Mouse (Mus musculus): ENCODE results near the gene Sptbn1.
A peak's percentile ranks its signal among the peaks of the same experiment; 100 is the strongest.

Gene Sptbn1

DNA sequence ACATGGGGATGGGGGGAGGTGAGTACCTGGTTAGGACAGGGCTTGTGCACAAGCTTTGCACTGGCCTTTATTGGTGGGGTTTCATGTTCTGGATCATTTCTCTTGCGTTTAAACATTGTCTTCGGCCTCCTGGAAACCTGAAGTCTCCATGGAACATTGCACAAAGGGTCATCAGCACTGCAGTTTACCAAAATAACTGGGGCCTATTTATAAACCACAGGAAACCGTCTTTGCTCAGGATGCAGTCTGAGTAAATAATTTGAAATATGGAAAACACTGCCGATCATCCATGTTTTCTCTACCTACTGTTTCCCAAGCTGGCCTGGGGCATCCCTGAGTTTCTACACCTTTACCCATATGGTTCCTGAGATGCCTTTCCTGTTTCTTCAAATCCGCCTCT is 13.1 kb upstream of the Sptbn1 start:
- Histone ChIP-seq H3K27me3 (ENCODE audit: insufficient read depth, low read length) (no peaks in the 10 kb centered on the region), H3K4me3 (replicated peaks; ENCODE audit: low read length) (no peak overlapping the region), H3K9me3 (ENCODE audit: low read length) (no peaks in the 10 kb centered on the region), H3K4me1 (replicated peaks; ENCODE audit: low read depth, low read length) (peaks cover 12% of the 10 kb centered on the region), H3K36me3 (ENCODE audit: insufficient read depth, low read length) (no peaks in the 10 kb centered on the region)
- no peak for TF ChIP-seq CTCF (conservative IDR thresholded peaks at IDR 0.05; ENCODE audit: low read length)
- TF ChIP-seq POU5F1 (IDR thresholded peaks at IDR 0.05; ENCODE audit: borderline replicate concordance, low read length): no peak
- TF ChIP-seq NANOG (IDR thresholded peaks at IDR 0.05; ENCODE audit: borderline replicate concordance, low read length): no peak

DNA sequence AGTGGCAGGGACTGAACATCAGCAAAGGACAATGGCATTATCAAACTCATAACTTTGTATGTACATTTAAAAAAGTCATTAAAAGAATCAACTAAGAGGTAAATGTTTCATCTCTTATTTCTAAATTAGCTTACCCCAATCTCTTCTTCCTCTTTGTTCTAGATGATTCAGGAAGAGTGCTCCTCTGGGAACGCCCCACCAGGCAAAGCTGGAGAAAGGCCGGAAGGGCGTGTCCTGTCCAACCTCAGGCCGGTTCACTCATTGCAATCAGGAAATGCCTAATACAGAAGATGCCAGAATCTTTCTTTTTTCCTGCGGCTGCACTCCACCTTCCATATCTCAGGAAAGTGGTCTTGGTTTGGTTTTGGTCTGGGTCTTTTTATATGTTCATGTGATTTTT is 11.3 kb upstream of the Sptbn1 start:
- Histone ChIP-seq H3K36me3 (ENCODE audit: insufficient read depth, low read length) (no peaks in the 10 kb centered on the region), H3K4me3 (replicated peaks; ENCODE audit: low read length) (no peak overlapping the region), H3K9me3 (ENCODE audit: low read length) (no peaks in the 10 kb centered on the region), H3K4me1 (replicated peaks; ENCODE audit: low read depth, low read length) (peaks cover 12% of the 10 kb centered on the region), H3K27me3 (ENCODE audit: insufficient read depth, low read length) (no peaks in the 10 kb centered on the region)
- no peak for TF ChIP-seq CTCF (conservative IDR thresholded peaks at IDR 0.05; ENCODE audit: low read length)
- TF ChIP-seq NANOG (IDR thresholded peaks at IDR 0.05; ENCODE audit: borderline replicate concordance, low read length): no peak
- TF ChIP-seq POU5F1 (IDR thresholded peaks at IDR 0.05; ENCODE audit: borderline replicate concordance, low read length): no peak

DNA sequence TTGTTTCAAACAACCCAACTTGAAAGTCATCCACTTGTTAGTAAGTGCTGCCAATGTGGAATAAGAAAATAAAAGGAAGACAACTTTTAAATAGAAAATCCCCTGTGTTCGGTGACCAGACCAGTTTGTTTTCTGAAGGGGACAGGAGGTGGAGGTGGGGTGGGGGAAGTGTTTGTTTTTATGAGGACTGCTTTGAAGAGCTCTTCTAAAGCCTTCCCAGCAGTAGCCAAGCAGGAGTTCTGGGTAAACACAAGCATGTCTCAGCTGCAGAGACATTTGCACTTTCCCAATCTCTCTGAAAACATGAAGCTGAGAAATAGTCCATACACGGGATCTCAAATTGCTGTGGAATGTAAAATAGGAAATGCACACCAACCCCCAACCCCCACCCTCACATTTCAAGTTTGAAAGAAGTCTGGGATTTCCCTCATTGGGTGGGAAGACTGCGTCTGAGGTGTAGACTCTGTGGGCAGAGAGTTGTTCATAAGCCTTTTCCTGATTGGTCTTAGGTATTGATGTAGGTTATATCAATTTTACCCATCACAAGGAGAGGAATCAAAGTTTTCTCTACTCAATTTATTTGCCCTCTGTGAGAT is 7.6 kb upstream of the Sptbn1 start:
- H3K36me3 ChIP-seq (ENCODE audit: insufficient read depth, low read length): no peaks in the 10 kb centered on the region
- TF ChIP-seq NANOG (IDR thresholded peaks at IDR 0.05; ENCODE audit: borderline replicate concordance, low read length) (no peak), CTCF (conservative IDR thresholded peaks at IDR 0.05; ENCODE audit: low read length) (no peak), POU5F1 (IDR thresholded peaks at IDR 0.05; ENCODE audit: borderline replicate concordance, low read length) (no peak)
- H3K9me3 ChIP-seq (ENCODE audit: low read length): no peaks in the 10 kb centered on the region
- peaks cover 3% of the 10 kb centered on the region; the same call in 1 of the 2 replicates for H3K27me3 ChIP-seq (ENCODE audit: insufficient read depth, low read length)
- peaks cover 12% of the 10 kb centered on the region for H3K4me1 ChIP-seq (replicated peaks; ENCODE audit: low read depth, low read length)
- H3K4me3 ChIP-seq (replicated peaks; ENCODE audit: low read length): no peak overlapping the region

DNA sequence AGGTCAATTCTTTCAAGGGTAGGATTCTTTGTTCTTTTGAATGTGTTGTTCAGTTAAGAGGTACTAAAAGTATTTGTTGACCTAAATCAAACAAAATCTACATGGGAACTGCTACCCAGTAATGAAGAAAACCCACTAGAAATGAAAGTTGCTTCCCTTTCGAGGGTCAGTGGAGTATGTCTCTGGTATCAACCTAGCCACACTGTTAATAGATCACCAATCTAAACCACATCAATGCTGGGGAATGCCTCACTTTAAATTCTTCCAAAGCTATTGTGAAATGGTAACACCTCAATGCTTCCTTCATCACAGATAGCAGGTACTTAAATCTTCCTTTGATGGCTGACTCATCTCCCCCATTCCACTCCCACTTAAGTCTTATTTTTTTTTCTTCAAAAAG is 1.5 kb upstream of the Sptbn1 start:
- TF ChIP-seq NANOG (IDR thresholded peaks at IDR 0.05; ENCODE audit: borderline replicate concordance, low read length) (no peak), POU5F1 (IDR thresholded peaks at IDR 0.05; ENCODE audit: borderline replicate concordance, low read length) (no peak), CTCF (conservative IDR thresholded peaks at IDR 0.05; ENCODE audit: low read length) (no peak)
- H3K9me3 ChIP-seq (ENCODE audit: low read length): no peaks in the 10 kb centered on the region

DNA sequence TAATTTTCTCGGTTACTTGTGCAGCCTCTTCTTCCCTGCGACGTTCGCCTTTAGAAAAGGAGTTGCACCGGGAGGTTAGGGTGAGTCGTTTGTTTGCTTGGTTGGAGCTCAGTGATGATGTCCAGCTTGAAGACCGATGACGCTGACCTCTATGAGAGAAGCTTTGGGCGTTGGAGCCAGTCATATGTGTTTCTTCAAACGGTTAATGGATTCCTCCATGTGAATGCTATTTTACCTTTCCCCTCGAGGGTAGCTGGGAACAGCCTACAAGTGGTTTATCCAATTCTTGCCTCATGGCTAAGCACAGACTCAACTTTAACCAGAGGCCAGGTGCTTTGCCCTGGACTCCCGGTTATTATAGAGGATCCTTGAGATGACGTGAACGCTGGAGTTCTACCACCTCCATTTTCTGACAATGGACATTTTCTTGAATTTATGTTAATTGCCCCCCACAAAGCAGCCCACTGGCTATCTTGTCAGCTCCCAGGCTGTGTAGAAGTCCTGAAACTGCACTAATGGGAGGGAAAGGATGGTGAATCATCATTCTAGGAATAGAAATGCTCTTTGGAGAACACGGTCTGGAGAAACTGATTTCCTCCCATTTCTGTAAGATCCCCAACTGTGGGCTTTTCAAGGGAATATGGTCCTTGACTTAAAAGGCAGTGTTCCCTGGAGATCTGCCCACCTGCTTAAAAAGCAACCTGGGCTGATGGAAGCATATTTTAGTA is 837 bp upstream of the Sptbn1 start:
- Histone ChIP-seq H3K27me3 (ENCODE audit: insufficient read depth, low read length) (peaks cover 31% of the 10 kb centered on the region), H3K36me3 (ENCODE audit: insufficient read depth, low read length) (no peaks in the 10 kb centered on the region), H3K4me1 (replicated peaks; ENCODE audit: low read depth, low read length) (peaks cover 17% of the 10 kb centered on the region), H3K4me3 (replicated peaks; ENCODE audit: low read length) (peak overlapping the region; percentile 97), H3K9me3 (ENCODE audit: low read length) (no peaks in the 10 kb centered on the region)
- TF ChIP-seq NANOG (IDR thresholded peaks at IDR 0.05; ENCODE audit: borderline replicate concordance, low read length) (no peak), CTCF (conservative IDR thresholded peaks at IDR 0.05; ENCODE audit: low read length) (no peak), POU5F1 (IDR thresholded peaks at IDR 0.05; ENCODE audit: borderline replicate concordance, low read length) (no peak)

More for the DNA sequence above, 1.5 kb upstream of the Sptbn1 start:
- Histone ChIP-seq H3K4me1 (replicated peaks; ENCODE audit: low read depth, low read length) (peaks cover 17% of the 10 kb centered on the region), H3K4me3 (replicated peaks; ENCODE audit: low read length) (no peak overlapping the region), H3K36me3 (ENCODE audit: insufficient read depth, low read length) (no peaks in the 10 kb centered on the region), H3K27me3 (ENCODE audit: insufficient read depth, low read length) (peaks cover 31% of the 10 kb centered on the region)

DNA sequence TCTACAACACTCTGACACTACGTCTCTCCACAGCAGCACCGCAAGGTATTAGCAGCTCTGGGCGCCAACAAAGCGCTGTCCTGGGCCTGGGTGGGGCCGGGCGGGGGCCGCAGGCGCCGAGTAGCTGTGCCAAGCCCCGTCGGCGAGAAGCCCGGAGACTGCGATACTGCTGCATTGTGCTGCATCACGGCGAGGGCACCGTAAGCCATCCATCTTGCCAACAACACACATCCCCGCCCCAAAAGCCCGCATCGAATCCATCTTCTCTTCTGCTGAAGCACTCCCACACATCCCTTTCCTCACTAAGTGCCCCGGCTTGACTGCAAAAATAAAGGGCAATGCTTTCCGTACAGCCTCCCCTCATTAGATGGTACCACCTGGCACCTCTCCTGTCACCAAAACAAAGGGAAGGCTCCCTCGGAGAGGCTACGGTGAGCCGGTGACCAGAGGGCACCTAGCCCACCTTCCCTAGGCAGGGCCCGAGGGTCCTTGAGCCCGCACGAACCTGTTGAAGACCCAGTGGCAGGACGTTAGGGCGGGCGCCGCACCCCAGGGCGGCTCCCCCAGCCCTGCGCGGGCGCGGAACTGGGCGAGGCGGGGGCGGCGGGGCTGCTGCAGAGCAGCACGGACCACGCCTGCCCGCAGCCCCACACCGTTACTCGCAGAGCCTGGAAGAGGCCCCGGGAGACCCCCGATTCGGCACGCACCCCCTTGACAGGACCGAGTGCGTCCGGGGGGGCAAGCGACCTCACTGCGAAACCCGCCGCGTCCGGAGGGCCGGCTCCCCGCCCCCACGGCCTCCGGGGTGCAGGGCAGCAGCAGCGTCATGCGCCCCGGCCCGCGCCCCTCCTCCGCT is 711 bp downstream of the Sptbn1 start:
- no peaks in the 10 kb centered on the region for H3K36me3 ChIP-seq (ENCODE audit: insufficient read depth, low read length)
- H3K4me3 ChIP-seq (replicated peaks; ENCODE audit: low read length): peak overlapping the region; percentile 97
- H3K9me3 ChIP-seq (ENCODE audit: low read length): no peaks in the 10 kb centered on the region
- TF ChIP-seq CTCF (conservative IDR thresholded peaks at IDR 0.05; ENCODE audit: low read length) (no peak), NANOG (IDR thresholded peaks at IDR 0.05; ENCODE audit: borderline replicate concordance, low read length) (no peak), POU5F1 (IDR thresholded peaks at IDR 0.05; ENCODE audit: borderline replicate concordance, low read length) (no peak)
- peaks cover 31% of the 10 kb centered on the region for H3K27me3 ChIP-seq (ENCODE audit: insufficient read depth, low read length)
- peaks cover 17% of the 10 kb centered on the region for H3K4me1 ChIP-seq (replicated peaks; ENCODE audit: low read depth, low read length)

DNA sequence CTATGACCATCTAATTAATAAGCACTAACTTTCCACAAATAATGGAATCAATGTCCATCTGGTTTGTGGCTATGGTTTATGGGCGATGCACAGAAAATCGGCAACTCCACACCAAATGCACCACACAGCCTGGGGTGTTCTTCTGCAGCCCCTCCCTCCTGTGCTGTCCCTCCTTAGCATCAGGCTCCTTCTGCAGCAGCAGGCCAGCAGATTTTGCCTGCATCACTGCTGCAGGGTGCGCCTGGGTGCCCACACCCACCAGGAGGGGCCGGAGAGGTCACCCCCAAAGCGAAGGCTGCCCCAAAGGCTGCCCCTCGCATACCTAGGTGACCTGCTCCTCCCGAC is 1.3 kb downstream of the Sptbn1 start:
- TF ChIP-seq POU5F1 (IDR thresholded peaks at IDR 0.05; ENCODE audit: borderline replicate concordance, low read length): no peak
- no peak for TF ChIP-seq NANOG (IDR thresholded peaks at IDR 0.05; ENCODE audit: borderline replicate concordance, low read length)
- H3K4me3 ChIP-seq (replicated peaks; ENCODE audit: low read length): peak overlapping the region; percentile 97
- no peaks in the 10 kb centered on the region for H3K9me3 ChIP-seq (ENCODE audit: low read length)
- H3K27me3 ChIP-seq (ENCODE audit: insufficient read depth, low read length): peaks cover 31% of the 10 kb centered on the region
- peaks cover 17% of the 10 kb centered on the region for H3K4me1 ChIP-seq (replicated peaks; ENCODE audit: low read depth, low read length)
- H3K36me3 ChIP-seq (ENCODE audit: insufficient read depth, low read length): no peaks in the 10 kb centered on the region

DNA sequence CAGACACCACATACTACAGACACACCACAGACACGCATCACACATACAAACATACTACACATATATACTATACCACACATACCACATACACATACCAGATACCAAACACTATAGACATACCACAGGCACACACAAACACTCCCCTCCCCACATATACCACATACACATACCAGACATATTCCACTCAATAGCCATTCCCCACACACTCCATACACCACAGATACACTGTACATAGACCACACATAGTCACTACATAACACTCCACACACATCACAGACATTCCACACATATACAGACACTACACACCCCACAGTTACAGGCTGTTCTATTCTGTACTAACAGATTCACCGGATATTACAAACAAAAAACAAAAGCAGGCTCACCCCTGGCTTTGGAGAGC is 2.3 kb downstream of the Sptbn1 start:
- H3K4me1 ChIP-seq (replicated peaks; ENCODE audit: low read depth, low read length): peaks cover 17% of the 10 kb centered on the region
- no peak overlapping the region for H3K4me3 ChIP-seq (replicated peaks; ENCODE audit: low read length)
- TF ChIP-seq POU5F1 (IDR thresholded peaks at IDR 0.05; ENCODE audit: borderline replicate concordance, low read length): no peak
- no peak for TF ChIP-seq CTCF (conservative IDR thresholded peaks at IDR 0.05; ENCODE audit: low read length)
- no peak for TF ChIP-seq NANOG (IDR thresholded peaks at IDR 0.05; ENCODE audit: borderline replicate concordance, low read length)
- no peaks in the 10 kb centered on the region for H3K36me3 ChIP-seq (ENCODE audit: insufficient read depth, low read length)
- H3K27me3 ChIP-seq (ENCODE audit: insufficient read depth, low read length): peaks cover 28% of the 10 kb centered on the region
- H3K9me3 ChIP-seq (ENCODE audit: low read length): no peaks in the 10 kb centered on the region

Measured in E14TG2a.4 (cell line).